Mouse (Mus musculus): ENCODE results near the gene Smim5.
A peak's percentile ranks its signal among the peaks of the same experiment; 100 is the strongest.

Gene Smim5

DNA sequence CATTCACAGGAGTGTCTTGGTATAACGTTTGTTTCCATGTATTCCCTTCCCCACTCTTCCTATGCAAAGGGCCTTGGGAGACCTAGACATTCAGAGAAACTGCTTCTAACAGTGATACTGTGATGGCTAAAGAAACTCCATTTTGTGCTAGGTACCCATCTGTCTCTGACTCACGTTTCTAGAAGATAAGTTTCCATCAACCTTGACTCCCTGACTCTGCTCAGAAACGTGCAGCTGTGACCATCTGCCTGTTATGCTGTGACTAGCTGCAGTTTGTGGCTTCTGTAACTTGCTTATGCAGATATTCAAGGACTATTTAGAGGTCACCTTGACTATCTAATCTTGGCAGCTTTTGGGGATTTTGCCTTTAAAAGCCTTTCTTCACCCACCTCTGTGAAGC, 31.5 kb downstream of the Smim5 start:
- no peak for DNase-seq

DNA sequence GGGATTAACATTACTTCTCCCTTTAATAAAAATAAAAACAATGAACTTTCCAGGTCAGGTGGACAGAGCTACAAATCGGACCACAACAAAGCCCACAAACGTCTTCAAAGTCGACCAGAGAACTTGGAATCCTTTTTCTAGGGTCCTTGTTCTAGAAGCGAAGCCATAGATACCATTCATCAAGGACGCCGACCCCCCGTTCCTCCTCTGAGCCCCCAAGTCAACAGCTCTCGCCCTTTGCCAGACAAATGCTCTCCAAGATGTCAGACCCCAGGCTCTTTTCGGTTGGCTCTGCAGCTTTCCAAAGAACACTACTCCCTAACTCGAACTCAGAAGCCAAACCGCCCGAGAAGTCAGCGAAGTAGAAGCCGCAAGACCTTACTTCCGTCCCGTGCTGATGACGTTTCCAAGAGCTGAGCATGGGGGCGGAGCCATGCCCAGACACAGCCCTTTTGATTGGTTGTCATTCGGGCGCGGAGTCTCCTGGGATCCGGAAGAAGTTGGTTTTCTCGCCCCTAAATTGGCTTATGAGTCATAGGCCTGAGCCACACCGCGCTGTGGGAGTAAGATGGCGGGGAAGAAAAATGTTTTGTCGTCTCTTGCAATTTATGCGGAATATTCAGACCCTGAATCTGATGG, 33.5 kb downstream of the Smim5 start, which contains the start of the genes Sap30bp and Recql5:
Sap30bp (plus strand) TSS at position 175 of the 639 bp plus-strand sequence.
Recql5 (minus strand) TSS at position 370 of the 639 bp plus-strand sequence.
- DNase-seq, result peak; percentile 98

DNA sequence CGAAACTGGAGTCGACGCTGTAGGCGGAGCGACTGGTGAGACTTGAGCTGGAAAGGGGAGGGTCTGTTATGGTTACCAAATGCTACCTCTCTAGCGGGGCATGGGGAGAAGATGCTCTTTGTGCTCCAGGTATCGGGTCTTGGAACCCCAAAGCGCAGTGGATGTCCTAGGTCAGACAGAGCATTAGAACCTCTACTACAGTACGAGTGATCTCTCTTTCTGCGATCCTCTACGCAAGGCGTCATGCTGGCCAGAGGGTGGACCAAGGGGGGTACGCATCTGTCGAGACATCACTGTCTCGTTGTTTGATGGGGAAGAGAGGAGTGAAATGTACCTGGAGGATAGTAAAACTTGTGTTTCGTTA, 34.0 kb downstream of the Smim5 start:
- no peak for DNase-seq

DNA sequence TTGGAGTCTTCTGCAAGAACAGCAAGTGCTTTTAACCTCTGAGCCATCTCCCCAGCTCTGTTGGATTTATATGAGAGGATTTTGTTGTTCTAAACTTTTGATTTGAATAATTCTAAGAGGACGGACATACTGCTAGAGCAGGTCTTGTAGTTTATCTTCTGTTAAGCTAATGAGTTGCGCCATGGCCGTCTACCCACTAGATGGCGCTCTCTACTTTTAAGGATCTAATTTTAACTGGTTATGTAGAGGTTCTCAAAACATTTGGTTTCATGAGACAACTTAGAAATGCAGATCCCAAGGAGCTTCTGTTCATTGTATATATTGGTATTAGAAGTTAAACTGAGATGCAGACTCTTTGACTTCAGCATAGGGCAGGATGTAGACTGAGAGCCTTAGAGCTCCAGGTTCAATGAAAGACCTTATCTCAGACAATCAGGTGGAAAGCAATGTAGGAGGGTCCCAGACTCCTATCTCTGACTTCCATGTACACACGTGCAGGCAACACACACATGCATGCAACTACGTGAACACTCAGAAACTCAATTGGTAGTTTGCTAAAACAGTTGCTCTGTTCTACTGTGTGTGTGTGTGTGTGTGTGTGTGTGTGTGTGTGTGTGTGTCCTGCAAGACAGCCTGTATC, 40.0 kb downstream of the Smim5 start:
- peak; percentile 77 to 81 for DNase-seq

DNA sequence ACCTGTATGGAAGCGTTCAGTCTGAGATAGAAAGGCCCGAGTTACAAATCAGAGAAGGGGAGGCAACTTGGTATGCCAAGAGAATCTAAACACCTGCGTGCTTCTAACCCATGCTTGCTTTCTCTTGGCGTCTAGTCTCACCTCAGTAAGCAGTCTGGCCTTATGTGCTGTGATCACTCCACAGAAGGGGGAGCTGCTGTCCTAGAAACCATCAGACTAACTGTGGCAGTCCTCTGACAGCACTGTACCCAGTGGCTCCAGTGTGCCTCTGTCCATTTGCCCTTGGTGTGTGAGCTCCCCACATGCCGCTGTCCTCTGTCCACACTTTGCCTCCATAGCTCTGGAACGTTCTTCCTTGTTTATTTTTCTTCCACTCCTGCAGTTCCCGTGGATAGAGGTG, 42.2 kb downstream of the Smim5 start:
- no peak for DNase-seq

DNA sequence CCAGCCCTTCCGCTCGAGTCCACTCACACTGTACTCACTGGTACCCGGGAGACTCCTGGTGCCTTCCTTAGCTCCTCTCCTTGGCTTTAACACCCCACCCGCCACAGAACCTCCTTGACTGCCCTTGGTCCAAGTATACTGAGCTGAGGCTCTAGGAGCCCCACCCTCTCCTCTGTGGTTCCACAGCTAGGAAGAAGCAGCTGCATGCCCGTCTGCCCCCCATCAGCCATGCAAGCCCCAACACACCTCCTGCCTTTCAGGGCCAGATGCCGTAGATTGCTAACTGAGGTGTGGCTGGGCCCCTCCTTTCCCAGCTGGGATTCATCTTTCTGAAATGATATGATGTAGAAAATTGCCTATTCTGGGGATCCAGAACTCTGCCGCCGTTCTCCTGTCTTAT, 45.5 kb downstream of the Smim5 start:
- no peak for DNase-seq

DNA sequence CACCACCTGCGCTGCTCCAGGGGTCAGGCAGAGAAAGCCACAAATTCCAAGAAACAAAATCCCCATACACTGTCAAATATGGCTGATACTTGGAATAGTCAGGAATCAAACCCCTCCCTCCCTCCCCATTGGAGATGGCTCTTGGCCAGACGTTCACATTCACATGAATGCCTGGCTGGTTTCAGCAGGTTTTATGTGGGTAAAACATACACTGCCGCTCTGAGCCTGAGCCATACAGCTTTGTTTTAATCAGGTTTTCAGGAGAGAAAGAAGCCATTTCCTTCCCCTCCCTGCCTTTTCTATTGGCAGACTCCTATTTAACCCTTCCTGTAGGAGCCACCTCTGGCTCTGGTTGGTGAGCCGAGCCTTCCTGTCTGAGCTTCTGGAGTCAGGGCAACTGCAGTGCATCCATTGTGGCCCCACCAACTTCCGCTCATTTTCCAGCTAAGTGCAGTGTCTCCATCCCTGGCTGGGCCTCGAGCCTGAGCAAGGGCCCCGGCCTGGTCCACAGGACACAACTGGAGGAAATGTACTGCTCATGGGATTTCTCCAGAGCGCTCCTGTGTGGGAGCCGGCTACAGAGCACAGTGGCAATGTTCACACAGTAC, 46.6 kb downstream of the Smim5 start:
- DNase-seq, result no peak

DNA sequence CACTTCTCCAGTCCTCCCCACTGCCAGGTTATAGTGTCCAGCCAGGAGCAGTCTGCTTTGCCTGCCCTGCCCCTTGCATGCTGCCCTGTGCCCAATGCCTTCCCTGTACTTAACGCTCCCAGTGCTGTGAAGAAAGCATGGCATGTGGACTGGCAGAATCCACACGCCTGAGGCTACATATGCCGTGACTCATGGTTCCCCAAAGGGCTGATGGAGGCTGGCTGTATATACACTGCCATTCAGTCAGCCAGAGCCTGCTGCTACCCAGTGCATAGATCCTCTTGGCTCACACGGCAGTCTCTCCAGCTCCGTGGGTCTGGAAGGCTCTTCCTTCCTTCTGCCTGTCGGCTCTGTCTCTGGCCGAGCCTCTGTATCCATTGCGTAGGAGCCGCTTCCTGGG, 48.5 kb downstream of the Smim5 start:
- no peak for DNase-seq

DNA sequence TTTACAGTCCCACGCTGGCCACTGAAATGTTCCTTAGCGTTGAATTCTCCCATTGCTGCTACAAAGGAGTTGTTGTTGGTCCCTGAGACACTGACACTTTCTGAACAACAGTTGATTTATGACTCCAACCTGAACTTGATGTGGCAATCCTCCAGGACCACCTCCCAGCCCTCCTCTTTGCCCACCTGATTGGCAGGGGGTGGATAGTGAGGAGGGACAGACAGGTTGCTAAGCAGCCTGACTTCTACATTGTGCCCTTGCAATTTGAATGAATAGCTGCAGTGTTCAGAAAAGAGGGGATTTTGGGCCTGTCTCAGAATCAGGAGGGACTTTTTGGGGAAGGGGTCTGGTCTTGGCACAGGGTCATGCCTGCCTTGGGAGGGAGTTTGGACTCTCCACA, 51.0 kb downstream of the Smim5 start:
- no peak for DNase-seq

DNA sequence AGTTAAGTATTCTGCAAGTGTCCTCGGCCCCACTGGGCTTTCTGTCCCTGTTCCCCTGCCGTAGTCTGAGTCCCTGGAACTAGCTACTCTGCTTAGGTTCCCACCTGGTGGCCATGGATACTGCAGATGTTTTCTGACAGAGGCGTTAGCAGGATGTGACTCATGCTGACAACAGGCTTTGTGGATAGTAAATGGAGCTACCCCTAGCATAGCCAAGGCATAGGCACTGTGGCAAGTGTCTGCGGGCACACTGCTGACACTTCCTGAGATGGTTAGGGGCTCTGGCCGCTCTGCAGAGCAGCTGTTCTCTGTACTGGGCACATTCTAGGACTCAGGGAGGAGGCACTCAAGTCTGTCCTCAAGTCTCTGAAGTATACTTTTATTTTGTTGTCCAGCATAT, 54.9 kb downstream of the Smim5 start:
- DNase-seq, result no peak

DNA sequence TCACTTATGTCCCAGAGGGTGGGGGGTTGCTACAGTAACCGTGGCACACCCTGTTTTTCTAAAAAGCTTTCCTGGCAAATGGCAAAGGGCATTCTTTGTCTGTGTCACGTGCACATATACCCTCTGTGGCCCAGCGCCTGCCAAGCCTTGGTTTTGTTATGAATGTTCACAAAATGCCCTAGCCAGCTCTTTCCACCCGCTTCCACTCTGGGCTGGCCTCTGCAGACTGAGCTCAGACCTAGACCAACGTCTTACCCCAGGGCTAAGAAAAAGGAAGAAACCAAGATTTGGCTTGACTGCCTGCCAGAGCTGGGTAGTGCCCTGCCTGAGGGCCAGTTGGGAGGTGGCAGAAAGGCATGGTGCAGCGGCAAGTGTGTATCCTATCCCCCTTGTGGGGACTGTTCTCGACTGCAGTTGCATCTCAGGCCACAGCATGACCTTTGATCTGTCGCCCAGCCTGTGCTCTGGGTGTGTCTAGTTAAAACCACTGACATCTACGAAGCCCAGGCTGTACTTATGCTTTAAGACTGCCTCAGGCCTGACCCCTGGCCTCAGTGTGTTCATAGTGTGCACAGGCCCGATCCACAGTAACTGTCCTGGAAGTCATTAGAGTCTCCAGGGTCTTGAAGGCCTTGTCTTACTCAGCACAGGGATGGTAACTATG, 55.6 kb downstream of the Smim5 start:
- DNase-seq, result no peak

Data from B cell, adult 2 months (primary cell).